Mouse (Mus musculus) hindbrain, embryonic 12.5 days (tissue): ENCODE data around the gene Odf4. TPM values are rescaled to one million over a fixed set of nuclear protein-coding genes. Genes with fewer than 3 reads are reported as not detected.
"Not testable (repeated sequence)": the region's sequence is repeated elsewhere in the genome, so short reads cannot be mapped to it uniquely, and the experiment has no call there.

Source experiments
- ATAC-seq: fragments of 200-750 bp; cut with Nextera tagmentation; 2 replicates; pipeline ENCODE4 v1.8.0; 2017; ENCODE audit warnings: moderate TSS enrichment; ENCODE audit not compliant: low FRiP score
- H3K27ac ChIP-seq: fragments of 300-500 bp; sonication (generic); 2 replicates; pipeline ENCODE4 v1.5.1; 2016; ENCODE audit warnings: mild to moderate bottlenecking
- H3K27me3 ChIP-seq: fragments of 300-500 bp; sonication (generic); 2 replicates; pipeline ENCODE4 v1.6.1; 2016; ENCODE audit warnings: mild to moderate bottlenecking
- H3K36me3 ChIP-seq: fragments of 300-500 bp; sonication (generic); 2 replicates; pipeline ENCODE4 v1.6.1; 2016; ENCODE audit warnings: mild to moderate bottlenecking
- H3K4me1 ChIP-seq: fragments of 300-500 bp; sonication (generic); 2 replicates; pipeline ENCODE4 v1.6.1; 2016
- H3K4me2 ChIP-seq: fragments of 300-500 bp; sonication (generic); replicated peaks from 2 replicates; pipeline ENCODE4 v1.6.1; 2016; ENCODE audit warnings: mild to moderate bottlenecking
- H3K4me3 ChIP-seq: fragments of 300-500 bp; sonication (generic); 2 replicates; pipeline ENCODE4 v1.5.1; 2016; ENCODE audit warnings: mild to moderate bottlenecking
- H3K9ac ChIP-seq: fragments of 300-500 bp; sonication (generic); 2 replicates; pipeline ENCODE4 v1.6.1; 2016; ENCODE audit warnings: mild to moderate bottlenecking, moderate library complexity
- H3K9me3 ChIP-seq: fragments of 300-500 bp; sonication (generic); replicated peaks from 2 replicates; pipeline ENCODE4 v1.6.1; 2016; ENCODE audit warnings: mild to moderate bottlenecking
- WGBS: fragments of 180-500 bp; shearing (Covaris S2); methylation state at CpG from one replicate; pipeline ENCODE4 v1.1.7; 2016; 5-methylcytosine and 5-hydroxymethylcytosine counted together
- polyA plus RNA-seq: library from polyadenylated mRNA; unstranded; fragments of >200 nt; fragmentation: Nextera tagmentation; extraction: Ambion mirVana; gene quantifications from 2 replicates; pipeline ENCODE4 v1.2.1, GENCODE M21; 2016

Gene Odf4
- polyA plus RNA-seq, 1 experiment from 2014 or later = not detected

- Histone ChIP-seq H3K4me1 (peaks cover 5% of the 10 kb centered on the region), H3K36me3 (no peaks in the 10 kb centered on the region), H3K27ac (no peak overlapping the region), H3K9me3 (no peaks in the 10 kb centered on the region), H3K9ac (no peak overlapping the region), H3K4me2 (no peak overlapping the region), H3K27me3 (peaks cover 3% of the 10 kb centered on the region; the same call in 1 of the 2 replicates), H3K4me3 (no peak overlapping the region)
- ATAC-seq = no peak
- 77% methylated on average over 2 of the region's 2 CpGs for WGBS
Observed at GRCm38 (mm10) chr11:68963405-68963804, 36.5 kb upstream of the Odf4 start.

- H3K9me3 ChIP-seq, H3K27ac ChIP-seq, H3K9ac ChIP-seq, H3K4me2 ChIP-seq, H3K36me3 ChIP-seq, ATAC-seq, H3K4me3 ChIP-seq, H3K4me1 ChIP-seq, H3K27me3 ChIP-seq: not testable (repeated sequence)
- WGBS = 31% methylated on average over 11 of the region's 11 CpGs
Observed at GRCm38 (mm10) chr11:68962159-68962558, 35.3 kb upstream of the Odf4 start.

GRCm38 (mm10) chr11:68961596-68961995 is 34.7 kb upstream of the Odf4 start:
- Histone ChIP-seq H3K27ac (no peak overlapping the region), H3K4me3 (no peak overlapping the region), H3K4me2 (no peak overlapping the region), H3K9ac (no peak overlapping the region), H3K27me3 (peaks cover 15% of the 10 kb centered on the region), H3K9me3 (no peaks in the 10 kb centered on the region), H3K36me3 (no peaks in the 10 kb centered on the region), H3K4me1 (no peaks in the 10 kb centered on the region)
- 78% methylated on average over 3 of the region's 3 CpGs for WGBS
- no peak for ATAC-seq

- Histone ChIP-seq H3K36me3 (no peaks in the 10 kb centered on the region), H3K4me3 (no peak overlapping the region), H3K4me2 (no peak overlapping the region), H3K9me3 (no peaks in the 10 kb centered on the region), H3K27ac (no peak overlapping the region), H3K9ac (no peak overlapping the region), H3K27me3 (peaks cover 51% of the 10 kb centered on the region), H3K4me1 (peaks cover 18% of the 10 kb centered on the region)
- 86% methylated on average over 1 of the region's 1 CpGs for WGBS
- ATAC-seq = no peak
Observed at GRCm38 (mm10) chr11:68957971-68958370, 31.1 kb upstream of the Odf4 start.

DNA sequence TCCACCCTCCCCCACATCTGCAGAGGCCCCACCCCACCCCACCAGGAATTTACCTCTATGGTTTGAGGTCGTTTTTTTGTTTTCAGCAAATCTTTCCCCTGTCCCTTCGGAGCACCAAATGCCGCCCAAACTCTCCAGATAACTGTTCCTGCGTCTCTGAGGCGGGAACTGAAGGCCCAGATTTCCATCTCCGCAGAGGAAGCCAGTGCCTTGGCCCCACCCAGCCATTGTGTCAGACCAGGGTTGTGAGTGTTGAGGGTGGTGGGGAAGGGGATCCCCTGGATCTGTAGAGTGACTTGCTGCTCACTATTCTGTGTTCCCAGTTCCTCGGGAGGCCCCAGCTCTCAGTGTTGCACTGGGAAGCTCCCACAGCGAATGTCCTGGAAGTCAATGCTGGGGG is 30.4 kb upstream of the Odf4 start, which contains the start of gene Arhgef15:
TSS of gene Arhgef15 (minus strand) at position 173 of the 400 bp plus-strand sequence.
- peaks cover 56% of the 10 kb centered on the region for H3K27me3 ChIP-seq
- 0 out of 2 replicates have a peak within 1 kb of the TSS, but pooled peaks have one; percentile 19 for H3K9ac ChIP-seq
- H3K4me3 ChIP-seq = 0 out of 2 replicates have a peak within 1 kb of the TSS, but pooled peaks have one; percentile 6

DNA sequence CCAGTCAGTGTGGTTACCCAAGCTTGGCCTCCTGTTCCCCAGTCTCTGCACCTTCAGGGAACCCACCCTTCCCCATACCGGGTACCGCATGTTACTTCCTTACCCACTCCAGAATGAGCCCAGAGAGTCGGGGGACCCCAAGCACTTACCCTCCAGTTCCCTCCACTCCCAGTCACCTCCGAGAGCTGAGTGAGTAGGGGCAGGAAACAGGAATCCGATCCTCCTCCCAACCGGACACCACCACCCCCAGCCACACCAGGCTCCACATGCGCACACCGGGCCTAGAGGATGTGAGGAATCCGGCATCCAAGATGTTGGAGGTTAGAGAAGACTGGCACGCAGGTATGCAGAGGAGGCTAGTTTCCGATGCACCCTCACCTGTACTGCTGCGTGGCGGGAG is 29.8 kb upstream of the Odf4 start:
- Histone ChIP-seq H3K27me3 (peaks cover 60% of the 10 kb centered on the region), H3K4me2 (0 out of 2 replicates have a peak overlapping the region, but pooled peaks have one; percentile 1), H3K9ac (0 out of 2 replicates have a peak overlapping the region, but pooled peaks have one; percentile 19), H3K36me3 (no peaks in the 10 kb centered on the region), H3K9me3 (no peaks in the 10 kb centered on the region), H3K4me3 (0 out of 2 replicates have a peak overlapping the region, but pooled peaks have one; percentile 6), H3K27ac (no peak overlapping the region), H3K4me1 (peaks cover 18% of the 10 kb centered on the region)
- no peak for ATAC-seq
- WGBS = 32% methylated on average over 13 of the region's 13 CpGs

More for the DNA sequence above, 30.4 kb upstream of the Odf4 start, which contains the start of gene Arhgef15:
- WGBS = 34% methylated on average over 8 of the region's 8 CpGs
- H3K4me1 ChIP-seq = peaks cover 18% of the 10 kb centered on the region
- no peak for ATAC-seq
- H3K27ac ChIP-seq = no peak within 1 kb of the TSS
- no peaks in the 10 kb centered on the region for H3K9me3 ChIP-seq
- 0 out of 2 replicates have a peak within 1 kb of the TSS, but pooled peaks have one; percentile 1 for H3K4me2 ChIP-seq
- H3K36me3 ChIP-seq = no peaks in the 10 kb centered on the region

GRCm38 (mm10) chr11:68956107-68956506 is 29.2 kb upstream of the Odf4 start:
- Histone ChIP-seq H3K9ac (no peak overlapping the region), H3K4me1 (peaks cover 18% of the 10 kb centered on the region), H3K4me2 (0 out of 2 replicates have a peak overlapping the region, but pooled peaks have one; percentile 1), H3K9me3 (no peaks in the 10 kb centered on the region), H3K36me3 (no peaks in the 10 kb centered on the region), H3K4me3 (no peak overlapping the region), H3K27me3 (peaks cover 66% of the 10 kb centered on the region), H3K27ac (no peak overlapping the region)
- WGBS = 43% methylated on average over 3 of the region's 3 CpGs
- ATAC-seq = no peak

GRCm38 (mm10) chr11:68955473-68955872 is 28.6 kb upstream of the Odf4 start:
- Histone ChIP-seq H3K4me3 (no peak overlapping the region), H3K27ac (no peak overlapping the region), H3K36me3 (no peaks in the 10 kb centered on the region), H3K9ac (peak overlapping the region; percentile 59), H3K4me1 (peaks cover 18% of the 10 kb centered on the region), H3K4me2 (peak overlapping the region; percentile 58), H3K9me3 (no peaks in the 10 kb centered on the region), H3K27me3 (peaks cover 70% of the 10 kb centered on the region)
- 64% methylated on average over 5 of the region's 5 CpGs for WGBS
- no peak for ATAC-seq

GRCm38 (mm10) chr11:68954408-68954807 is 27.5 kb upstream of the Odf4 start:
- H3K9me3 ChIP-seq = no peaks in the 10 kb centered on the region
- H3K4me3 ChIP-seq = peak overlapping the region; percentile 30
- no peak overlapping the region for H3K27ac ChIP-seq
- H3K4me1 ChIP-seq = peaks cover 18% of the 10 kb centered on the region
- peak overlapping the region; percentile 58 for H3K4me2 ChIP-seq
- 2% methylated on average over 17 of the region's 17 CpGs for WGBS
- no peak for ATAC-seq
- H3K9ac ChIP-seq = peak overlapping the region; percentile 59
- peaks cover 70% of the 10 kb centered on the region for H3K27me3 ChIP-seq
- no peaks in the 10 kb centered on the region for H3K36me3 ChIP-seq

- Histone ChIP-seq H3K36me3 (no peaks in the 10 kb centered on the region), H3K4me3 (no peak overlapping the region), H3K9ac (no peak overlapping the region)
Observed at GRCm38 (mm10) chr11:68953903-68954302, 27.0 kb upstream of the Odf4 start.

DNA sequence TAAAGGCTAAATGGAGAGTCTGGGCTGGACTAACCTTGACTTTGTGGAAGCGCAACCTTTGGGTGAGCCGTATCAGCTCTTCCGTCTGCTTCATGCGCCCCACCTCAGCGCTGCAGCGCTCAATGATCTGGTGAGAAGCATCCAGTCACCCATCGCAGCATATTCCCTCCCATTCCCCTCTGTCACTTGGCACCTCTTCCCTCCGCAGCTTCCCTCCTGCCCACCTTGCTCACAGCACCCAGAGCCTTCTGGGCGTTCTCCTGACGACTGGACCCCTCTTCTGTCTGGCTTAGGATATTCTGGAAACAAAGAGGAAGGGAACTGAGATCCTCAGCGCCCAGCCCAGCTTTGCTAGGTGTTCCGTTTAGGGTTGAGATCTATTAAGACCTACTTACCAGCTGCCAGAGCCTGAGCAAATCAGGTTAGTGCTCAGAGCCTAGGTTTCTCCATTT is 20.7 kb upstream of the Odf4 start:
- H3K4me3 ChIP-seq = peak overlapping the region; percentile 32
- 9% methylated on average over 12 of the region's 12 CpGs for WGBS
- no peaks in the 10 kb centered on the region for H3K36me3 ChIP-seq
- peak overlapping the region; percentile 55 for H3K9ac ChIP-seq
- ATAC-seq = 0 out of 2 replicates have a peak, but pooled peaks have one; percentile 29
- H3K4me1 ChIP-seq = peaks cover 2% of the 10 kb centered on the region; the same call in 1 of the 2 replicates
- H3K27me3 ChIP-seq = peaks cover 40% of the 10 kb centered on the region
- no peaks in the 10 kb centered on the region for H3K9me3 ChIP-seq
- H3K27ac ChIP-seq = peak overlapping the region; percentile 66
- peak overlapping the region; percentile 45 for H3K4me2 ChIP-seq

More at GRCm38 (mm10) chr11:68953903-68954302, 27.0 kb upstream of the Odf4 start:
- Histone ChIP-seq H3K27ac (no peak overlapping the region), H3K27me3 (peaks cover 69% of the 10 kb centered on the region), H3K4me1 (peaks cover 18% of the 10 kb centered on the region), H3K4me2 (peak overlapping the region; percentile 58), H3K9me3 (no peaks in the 10 kb centered on the region)
- ATAC-seq = no peak
- WGBS = 6% methylated on average over 13 of the region's 13 CpGs

DNA sequence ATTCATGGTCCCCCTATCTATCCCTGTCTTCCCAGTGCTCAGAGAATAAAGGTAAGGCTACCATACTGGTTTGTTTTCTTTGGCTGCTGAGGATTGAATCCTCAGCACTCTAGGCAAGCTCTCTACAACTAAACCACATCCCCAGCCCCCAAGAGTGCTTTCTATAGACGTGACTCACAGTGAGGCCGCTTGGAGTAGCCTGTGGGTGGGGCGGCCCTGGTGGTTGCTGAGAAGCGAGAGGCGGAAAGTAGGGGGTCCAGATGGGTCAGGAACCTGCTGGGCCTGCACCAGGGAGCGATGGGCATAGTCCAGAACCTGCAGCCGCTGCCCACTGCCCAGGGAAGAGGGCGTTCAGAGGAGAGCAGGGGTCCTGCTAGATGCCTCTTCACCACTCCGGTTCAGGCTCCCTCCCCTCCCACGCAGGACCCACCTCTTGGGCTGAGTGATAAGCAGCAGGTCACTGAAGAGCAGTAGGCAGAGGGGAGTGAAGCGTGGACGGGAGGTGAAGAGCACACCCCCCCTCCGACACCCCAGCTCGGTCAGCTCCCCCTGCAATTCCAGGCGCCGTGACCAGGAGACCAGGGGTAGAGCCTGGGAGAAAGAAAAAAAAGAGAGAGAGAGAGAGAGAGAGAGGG is 20.0 kb upstream of the Odf4 start:
- no peak for ATAC-seq
- Histone ChIP-seq H3K27ac (peak overlapping the region; percentile 57; the same call in 1 of the 2 replicates), H3K9ac (peak overlapping the region; percentile 55), H3K36me3 (no peaks in the 10 kb centered on the region), H3K27me3 (peaks cover 36% of the 10 kb centered on the region), H3K4me2 (peak overlapping the region; percentile 45), H3K4me3 (peak overlapping the region; percentile 32), H3K4me1 (peaks cover 2% of the 10 kb centered on the region; the same call in 1 of the 2 replicates), H3K9me3 (no peaks in the 10 kb centered on the region)
- 6% methylated on average over 14 of the region's 16 CpGs for WGBS
